ENCODE assay signal across 14 mouse cellular contexts in genomic region chr19:12464127-12464526, GRCm38 (mm10). TPM values are rescaled to one million over a fixed set of nuclear protein-coding genes. Genes with fewer than 3 reads are reported as not detected.
DNase-seq lines count a peak whose midpoint lies in the region; ATAC-seq and TF ChIP-seq lines count a peak whose summit lies in the region.
"Had no signal": no experiment of that assay in that cellular context is flagged by ENCODE, and none has a peak within 500 bp of the region (broad histone marks: within the 10 kb centered on the region; RNA-seq: fewer than 3 reads in every experiment).

No protein-coding gene starts in this region.

- no peak overlapping the region for H3K4me3 ChIP-seq in heart, embryonic 13.5 days
- H3K4me3 ChIP-seq in spleen, adult 2 months (ENCODE audit: extremely low read depth, insufficient read depth, insufficient read length): peak overlapping the region; percentile 14; the same call in 1 of the 2 replicates
- no peak overlapping the region for H3K4me3 ChIP-seq in stomach, embryonic 15.5 days (replicated peaks)
- H3K4me3 ChIP-seq: midbrain, embryonic 15.5 days had no signal

- no peak for DNase-seq in heart, postnatal 36 days
- DNase-seq in spleen, adult 2 months (ENCODE audit: low read depth in 1 of 2, low spot score in 2 of 2): no peak
- DNase-seq in spleen, postnatal 14 days (ENCODE audit: low spot score in 2 of 2): no peak
- no peak for DNase-seq in layer of hippocampus, adult 9-11 months
- DNase-seq in kidney, postnatal 36 days: no peak
- DNase-seq: kidney, adult 18-20 months had no signal

- H3K27ac ChIP-seq in heart, embryonic 13.5 days (replicated peaks): 0 out of 2 replicates have a peak overlapping the region, but pooled peaks have one; percentile 15
- H3K27ac ChIP-seq in spleen, adult 2 months (ENCODE audit: insufficient read depth, low read length): no peak overlapping the region; the same call in 1 of the 2 replicates
- peak overlapping the region; percentile 23; the same call in 1 of the 2 replicates for H3K27ac ChIP-seq in stomach, embryonic 15.5 days
- H3K27ac ChIP-seq: midbrain, embryonic 15.5 days had no signal

- H3K4me2 ChIP-seq in heart, embryonic 13.5 days: no peak overlapping the region
- no peak overlapping the region for H3K4me2 ChIP-seq in stomach, embryonic 15.5 days
- H3K4me2 ChIP-seq: midbrain, embryonic 15.5 days had no signal

- H3K36me3 ChIP-seq in heart, embryonic 13.5 days: no peaks in the 10 kb centered on the region
- no peaks in the 10 kb centered on the region for H3K36me3 ChIP-seq in spleen, adult 2 months (ENCODE audit: control insufficient read depth, insufficient read depth, low read length)
- H3K36me3 ChIP-seq in stomach, embryonic 15.5 days: peaks cover 8% of the 10 kb centered on the region; the same call in 1 of the 2 replicates

- no peak for TF ChIP-seq POLR2A in spleen, adult 2 months (IDR thresholded peaks at IDR 0.05; ENCODE audit: low read depth, low read length)

- TF ChIP-seq CTCF in spleen, adult 2 months (IDR thresholded peaks at IDR 0.05; ENCODE audit: extremely low read depth, insufficient read depth, insufficient read length, insufficient replicate concordance): no peak

- peaks cover 19% of the 10 kb centered on the region for H3K4me1 ChIP-seq in heart, embryonic 13.5 days
- H3K4me1 ChIP-seq in spleen, adult 2 months (ENCODE audit: control insufficient read depth, insufficient read depth, insufficient read length): no peaks in the 10 kb centered on the region; the same call in 1 of the 2 replicates
- no peaks in the 10 kb centered on the region for H3K4me1 ChIP-seq in stomach, embryonic 15.5 days
- H3K4me1 ChIP-seq: midbrain, embryonic 15.5 days had no signal

- WGBS in heart, embryonic 13.5 days: 65% methylated on average over 5 of the region's 5 CpGs
- 50% methylated on average over 5 of the region's 5 CpGs for WGBS in spleen, adult 2 months
- WGBS in stomach, embryonic 15.5 days: 55% methylated on average over 5 of the region's 5 CpGs

- ATAC-seq in heart, embryonic 13.5 days (ENCODE audit: extremely low read depth, insufficient number of reproducible peaks, low FRiP score, low TSS enrichment): no peak
- peak; percentile 68 for ATAC-seq in granulocyte monocyte progenitor cell, adult 5-6 weeks (replicated peaks; ENCODE audit: poor library complexity, severe bottlenecking)
- ATAC-seq in stomach, embryonic 15.5 days (ENCODE audit: insufficient read depth, low FRiP score, low read depth): no peak
- ATAC-seq: midbrain, embryonic 15.5 days had no signal

- no peaks in the 10 kb centered on the region for H3K9me3 ChIP-seq in heart, embryonic 13.5 days
- H3K9me3 ChIP-seq in stomach, embryonic 15.5 days: no peaks in the 10 kb centered on the region
- H3K9me3 ChIP-seq: midbrain, embryonic 15.5 days had no signal

- peak overlapping the region; percentile 33; the same call in 1 of the 2 replicates for H3K9ac ChIP-seq in heart, embryonic 13.5 days
- no peak overlapping the region for H3K9ac ChIP-seq in stomach, embryonic 15.5 days
- H3K9ac ChIP-seq: midbrain, embryonic 15.5 days had no signal

- intact Hi-C loops in heart, postnatal 36 days (cut with DNase I): no loop called here

- H3K27me3 ChIP-seq in heart, embryonic 13.5 days (replicated peaks): no peaks in the 10 kb centered on the region
- no peaks in the 10 kb centered on the region for H3K27me3 ChIP-seq in spleen, adult 2 months (ENCODE audit: control insufficient read depth, insufficient read depth, low read length)
- no peaks in the 10 kb centered on the region for H3K27me3 ChIP-seq in stomach, embryonic 15.5 days (replicated peaks)
- H3K27me3 ChIP-seq: midbrain, embryonic 15.5 days had no signal

RNA-seq across cellular contexts. Expression of gene Mpeg1, which starts 3.5 kb away (rescaled TPM):
- 0.29 and 0.39 TPM in 2 replicates for polyA plus RNA-seq in heart, embryonic 13.5 days (2015; fragmentation: Nextera tagmentation; extraction: Ambion mirVana)
- 10 to 100 TPM in 1 of 2 experiments, 1 to 10 TPM in 1; 8.6 to 12.2 TPM for total RNA-seq in heart, postnatal 36 days (2021)
- polyA plus RNA-seq in spleen, adult 2 months (2012; rRNA removed): 30.5 and 41.7 TPM in 2 replicates
- 62.2 and 69.2 TPM in 2 replicates for total RNA-seq in granulocyte monocyte progenitor cell, adult 5-6 weeks (2014; fragmentation: Nextera tagmentation)
- total RNA-seq in granulocyte monocyte progenitor cell, adult 5-6 weeks (2017): 53.0 and 54.8 TPM in 2 replicates
- 1.2 and 1.3 TPM in 2 replicates for polyA plus RNA-seq in stomach, embryonic 15.5 days (2015; fragmentation: Nextera tagmentation; extraction: Ambion mirVana)

RNA-seq across cellular contexts. Expression of gene Pfpl, which starts 36.4 kb away (rescaled TPM):
- not detected in 2 replicates for polyA plus RNA-seq in heart, embryonic 13.5 days (2015; fragmentation: Nextera tagmentation; extraction: Ambion mirVana)
- not detected for total RNA-seq in heart, postnatal 36 days (2021)
- not detected in 2 replicates for polyA plus RNA-seq in spleen, adult 2 months (2012; rRNA removed)
- total RNA-seq in granulocyte monocyte progenitor cell, adult 5-6 weeks (2014; fragmentation: Nextera tagmentation): not detected in 2 replicates
- not detected in 2 replicates for total RNA-seq in granulocyte monocyte progenitor cell, adult 5-6 weeks (2017)
- polyA plus RNA-seq in stomach, embryonic 15.5 days (2015; fragmentation: Nextera tagmentation; extraction: Ambion mirVana): not detected in 2 replicates
- total RNA-seq: heart, adult 8-10 months had no signal
- polyA plus RNA-seq: brain, embryonic 14.5 days; forebrain, embryonic 16.5 days; midbrain, embryonic 15.5 days had no signal

RNA-seq across cellular contexts. Expression of gene Dtx4, which starts 37.1 kb away (rescaled TPM):
- 1.5 and 1.9 TPM in 2 replicates for polyA plus RNA-seq in heart, embryonic 13.5 days (2015; fragmentation: Nextera tagmentation; extraction: Ambion mirVana)
- 1 to 10 TPM; 6.4 to 7.8 TPM for total RNA-seq in heart, postnatal 36 days (2021)
- 4.3 TPM in 2 replicates for polyA plus RNA-seq in spleen, adult 2 months (2012; rRNA removed)
- total RNA-seq in granulocyte monocyte progenitor cell, adult 5-6 weeks (2014; fragmentation: Nextera tagmentation): 48.3 and 48.4 TPM in 2 replicates
- total RNA-seq in granulocyte monocyte progenitor cell, adult 5-6 weeks (2017): 38.7 and 47.3 TPM in 2 replicates
- 14.7 and 18.6 TPM in 2 replicates for polyA plus RNA-seq in stomach, embryonic 15.5 days (2015; fragmentation: Nextera tagmentation; extraction: Ambion mirVana)

RNA-seq across cellular contexts. Expression of gene Olfr1441, which starts 46.9 kb away (rescaled TPM):
- not detected in 2 replicates for polyA plus RNA-seq in heart, embryonic 13.5 days (2015; fragmentation: Nextera tagmentation; extraction: Ambion mirVana)
- not detected for total RNA-seq in heart, postnatal 36 days (2021)
- not detected in 2 replicates for polyA plus RNA-seq in spleen, adult 2 months (2012; rRNA removed)
- total RNA-seq in granulocyte monocyte progenitor cell, adult 5-6 weeks (2014; fragmentation: Nextera tagmentation): not detected in 2 replicates
- total RNA-seq in granulocyte monocyte progenitor cell, adult 5-6 weeks (2017): not detected in 2 replicates
- polyA plus RNA-seq in stomach, embryonic 15.5 days (2015; fragmentation: Nextera tagmentation; extraction: Ambion mirVana): not detected in 2 replicates
- total RNA-seq: heart, adult 8-10 months; left cerebral cortex, adult 8-10 months had no signal
- polyA plus RNA-seq: brain, embryonic 14.5 days; forebrain, embryonic 16.5 days; midbrain, embryonic 15.5 days had no signal

Comparison
In these comparisons a context has a peak if more than half of its experiments do, and no peak if none do; other contexts are left out.
1. RNA of gene Mpeg1, which starts 3.5 kb away (polyA plus RNA-seq): 30.5 to 41.7 TPM in spleen, adult 2 months; 1.2 to 1.3 TPM in stomach, embryonic 15.5 days and 0.29 to 0.39 TPM in heart, embryonic 13.5 days; every median in the first group is over 10 times any median in the second.